Mouse (Mus musculus) MEL (cell line): Measurements from ENCODE around the gene Foxr1. TPM values are rescaled to one million over a fixed set of nuclear protein-coding genes. Genes with fewer than 3 reads are reported as not detected.
A peak's percentile ranks its signal among the peaks of the same experiment; 100 is the strongest.

Experiments used
- DNase-seq: peaks from one replicate; pipeline ENCODE4 v3.0.0; 2011; ENCODE audit warnings: low read depth, low spot score
- H3K27ac ChIP-seq: 2 replicates; pipeline ENCODE4 v1.5.1; 2012; ENCODE audit warnings: low read depth, mild to moderate bottlenecking, control low read depth, low read length, moderate library complexity; ENCODE audit not compliant: control insufficient read depth
- H3K27me3 ChIP-seq, 2 experiments: fragments of 150-350 bp in 1 of 2; sonication (generic) in 1 of 2; 2 replicates each; pipeline ENCODE4 v1.6.1; 2012; ENCODE audit warnings: low read length in 2 of 2, mild to moderate bottlenecking in 2 of 2, improper control_type of control experiment in 1 of 2, moderate library complexity in 1 of 2; ENCODE audit not compliant: insufficient read depth in 2 of 2, control insufficient read depth in 1 of 2
- H3K36me3 ChIP-seq, 2 experiments: 2 replicates each; pipeline ENCODE4 v1.6.1; 2012 to 2014; ENCODE audit warnings: low read length in 2 of 2, improper control_type of control experiment in 1 of 2, inconsistent platforms in 1 of 2, mild to moderate bottlenecking in 1 of 2; ENCODE audit not compliant: insufficient read depth in 2 of 2, control insufficient read depth in 1 of 2
- H3K4me1 ChIP-seq, 2 experiments: fragments of 150-350 bp in 1 of 2; sonication (generic) in 1 of 2; 2 replicates each; pipeline ENCODE4 v1.6.1; 2012; ENCODE audit warnings: low read length in 2 of 2, improper control_type of control experiment in 1 of 2, mild to moderate bottlenecking in 1 of 2; ENCODE audit not compliant: insufficient read depth in 2 of 2, control insufficient read depth in 1 of 2
- H3K4me3 ChIP-seq, 2 experiments: fragments of 150-350 bp in 1 of 2; sonication (generic) in 1 of 2; 2 replicates each; pipeline ENCODE4 v1.5.1; 2012; ENCODE audit warnings: low read depth in 2 of 2, low read length in 2 of 2, mild to moderate bottlenecking in 2 of 2, moderate library complexity in 2 of 2, control low read depth in 1 of 2, improper control_type of control experiment in 1 of 2; ENCODE audit not compliant: control insufficient read depth in 1 of 2, insufficient read depth in 1 of 2
- H3K79me2 ChIP-seq: 2 replicates; pipeline ENCODE4 v1.6.1; 2012; ENCODE audit warnings: mild to moderate bottlenecking, low read length, moderate library complexity; ENCODE audit not compliant: control insufficient read depth, poor library complexity, insufficient read depth
- H3K9ac ChIP-seq: 2 replicates; pipeline ENCODE4 v1.6.1; 2012; ENCODE audit warnings: low read depth, mild to moderate bottlenecking, control low read depth, low read length, moderate library complexity; ENCODE audit not compliant: control insufficient read depth, poor library complexity, severe bottlenecking
- H3K9me3 ChIP-seq: fragments of 150-350 bp; sonication (generic); replicated peaks from 2 replicates; pipeline ENCODE4 v1.6.1; 2012; ENCODE audit warnings: mild to moderate bottlenecking, low read length, improper control_type of control experiment, moderate library complexity; ENCODE audit not compliant: insufficient read depth
- CHD2 ChIP-seq: IDR thresholded peaks from 2 replicates; pipeline ENCODE4 v1.6.1; 2011; ENCODE audit warnings: low read length, improper control_type of control experiment
- CTCF ChIP-seq, 3 experiments: IDR thresholded peaks in 2 of 3; conservative IDR thresholded peaks in 1 of 3; 2 replicates each; pipeline ENCODE4 v1.5.1; 2011 to 2012; ENCODE audit warnings: low read length in 3 of 3, low read depth in 2 of 3, mild to moderate bottlenecking in 2 of 3, improper control_type of control experiment in 1 of 3, inconsistent platforms in 1 of 3, mixed read lengths in 1 of 3, moderate library complexity in 1 of 3; ENCODE audit not compliant: control insufficient read depth in 1 of 3, insufficient read depth in 1 of 3, poor library complexity in 1 of 3, severe bottlenecking in 1 of 3
- E2F4 ChIP-seq: IDR thresholded peaks from 2 replicates; pipeline ENCODE4 v1.6.1; 2011; ENCODE audit warnings: low read depth, low read length, improper control_type of control experiment, borderline replicate concordance
- ELF1 ChIP-seq: IDR thresholded peaks from 2 replicates; pipeline ENCODE4 v1.6.1; 2014; ENCODE audit warnings: low read depth, mild to moderate bottlenecking, inconsistent platforms, low read length, improper control_type of control experiment, moderate library complexity
- EP300 ChIP-seq, 2 experiments: IDR thresholded peaks; 2 replicates each; pipeline ENCODE4 v1.6.1; 2011; ENCODE audit warnings: improper control_type of control experiment in 2 of 2, low read length in 2 of 2, low read depth in 1 of 2, mild to moderate bottlenecking in 1 of 2
- ETS1 ChIP-seq: IDR thresholded peaks from 2 replicates; pipeline ENCODE4 v1.6.1; 2012; ENCODE audit warnings: low read depth, mild to moderate bottlenecking, inconsistent platforms, low read length, improper control_type of control experiment, moderate library complexity
- JUND ChIP-seq: IDR thresholded peaks from 2 replicates; pipeline ENCODE4 v1.6.1; 2011; ENCODE audit warnings: low read depth, mild to moderate bottlenecking, improper control_type of control experiment, low read length
- KAT2A ChIP-seq: conservative IDR thresholded peaks from 2 replicates; pipeline ENCODE4 v1.6.1; 2012; ENCODE audit warnings: low read depth, low read length, improper control_type of control experiment, inconsistent platforms
- MAX ChIP-seq: IDR thresholded peaks from 2 replicates; pipeline ENCODE4 v1.6.1; 2011; ENCODE audit warnings: low read length, improper control_type of control experiment
- MEF2A ChIP-seq: IDR thresholded peaks from 2 replicates; pipeline ENCODE4 v1.6.1; 2014; ENCODE audit warnings: low read depth, mild to moderate bottlenecking, inconsistent platforms, low read length, improper control_type of control experiment; ENCODE audit not compliant: poor library complexity, insufficient replicate concordance, severe bottlenecking; ENCODE audit errors: extremely low read depth
- MYC ChIP-seq: IDR thresholded peaks from 2 replicates; pipeline ENCODE4 v1.6.1; 2011; ENCODE audit warnings: low read depth, mild to moderate bottlenecking, low read length, improper control_type of control experiment, moderate library complexity
- NELFE ChIP-seq: IDR thresholded peaks from 2 replicates; pipeline ENCODE4 v1.6.1; 2011; ENCODE audit warnings: low read depth, low read length, improper control_type of control experiment
- NRF1 ChIP-seq: IDR thresholded peaks from 2 replicates; pipeline ENCODE4 v1.6.1; 2014; ENCODE audit warnings: low read depth, mild to moderate bottlenecking, inconsistent platforms, low read length, improper control_type of control experiment, moderate library complexity; ENCODE audit not compliant: poor library complexity, insufficient read depth, severe bottlenecking
- POLR2A ChIP-seq, 2 experiments: IDR thresholded peaks; 2 replicates each; pipeline ENCODE4 v1.6.1; 2011 to 2012; ENCODE audit warnings: low read length in 2 of 2, mild to moderate bottlenecking in 2 of 2, control low read depth in 1 of 2, improper control_type of control experiment in 1 of 2, low read depth in 1 of 2, moderate library complexity in 1 of 2; ENCODE audit not compliant: control insufficient read depth in 1 of 2, insufficient read depth in 1 of 2, poor library complexity in 1 of 2
- POLR2AphosphoS2 ChIP-seq: IDR thresholded peaks from 2 replicates; pipeline ENCODE4 v1.6.1; 2011; ENCODE audit warnings: low read length, improper control_type of control experiment
- RCOR1 ChIP-seq: IDR thresholded peaks from 2 replicates; pipeline ENCODE4 v1.6.1; 2012; ENCODE audit warnings: low read depth, mild to moderate bottlenecking, inconsistent platforms, low read length, improper control_type of control experiment
- SMC3 ChIP-seq: IDR thresholded peaks from 2 replicates; pipeline ENCODE4 v1.6.1; 2011; ENCODE audit warnings: low read depth, low read length, improper control_type of control experiment
- TAL1 ChIP-seq: IDR thresholded peaks from 2 replicates; pipeline ENCODE4 v1.6.1; 2012; ENCODE audit warnings: mild to moderate bottlenecking, inconsistent platforms, low read length, moderate library complexity, mixed read lengths
- USF1 ChIP-seq: IDR thresholded peaks from 2 replicates; pipeline ENCODE4 v1.6.1; 2014; ENCODE audit warnings: low read depth, mild to moderate bottlenecking, inconsistent platforms, low read length, improper control_type of control experiment, moderate library complexity
- ZC3H11A ChIP-seq: IDR thresholded peaks from 2 replicates; pipeline ENCODE4 v1.6.1; 2012; ENCODE audit warnings: low read depth, mild to moderate bottlenecking, inconsistent platforms, low read length, improper control_type of control experiment
- ZKSCAN1 ChIP-seq: IDR thresholded peaks from 2 replicates; pipeline ENCODE4 v1.6.1; 2012; ENCODE audit warnings: low read depth, mild to moderate bottlenecking, inconsistent platforms, low read length, improper control_type of control experiment, moderate library complexity
- ZMIZ1 ChIP-seq: IDR thresholded peaks from 2 replicates; pipeline ENCODE4 v1.6.1; 2012; ENCODE audit warnings: low read depth, mild to moderate bottlenecking, inconsistent platforms, low read length, improper control_type of control experiment, moderate library complexity
- ZNF384 ChIP-seq: IDR thresholded peaks from 2 replicates; pipeline ENCODE4 v1.6.1; 2012; ENCODE audit warnings: low read depth, mild to moderate bottlenecking, inconsistent platforms, low read length, improper control_type of control experiment
- polyA plus RNA-seq, 2 experiments: library from polyadenylated mRNA; stranded (reverse) in 1 of 2; unstranded in 1 of 2; fragments of >175 nt in 1 of 2; fragments of >200 nt in 1 of 2; gene quantifications; 2 replicates each; pipeline versions ENCODE4 v1.2.1 to v1.2.4; 2012; ENCODE audit warnings: low replicate concordance in 2 of 2, low read depth in 1 of 2; ENCODE audit not compliant: insufficient read length in 2 of 2, insufficient read depth in 1 of 2, missing spikeins in 1 of 2
- total RNA-seq: library from RNA; depleted of rRNA; stranded (reverse); fragments of 300-350 nt; gene quantifications from 2 replicates; pipeline ENCODE4 v1.2.3, GENCODE M21; 2012

Foxr1 gene
- total and polyA plus RNA-seq, 3 experiments, result 0.07 to 0.08 TPM; not detected in 1

DNA sequence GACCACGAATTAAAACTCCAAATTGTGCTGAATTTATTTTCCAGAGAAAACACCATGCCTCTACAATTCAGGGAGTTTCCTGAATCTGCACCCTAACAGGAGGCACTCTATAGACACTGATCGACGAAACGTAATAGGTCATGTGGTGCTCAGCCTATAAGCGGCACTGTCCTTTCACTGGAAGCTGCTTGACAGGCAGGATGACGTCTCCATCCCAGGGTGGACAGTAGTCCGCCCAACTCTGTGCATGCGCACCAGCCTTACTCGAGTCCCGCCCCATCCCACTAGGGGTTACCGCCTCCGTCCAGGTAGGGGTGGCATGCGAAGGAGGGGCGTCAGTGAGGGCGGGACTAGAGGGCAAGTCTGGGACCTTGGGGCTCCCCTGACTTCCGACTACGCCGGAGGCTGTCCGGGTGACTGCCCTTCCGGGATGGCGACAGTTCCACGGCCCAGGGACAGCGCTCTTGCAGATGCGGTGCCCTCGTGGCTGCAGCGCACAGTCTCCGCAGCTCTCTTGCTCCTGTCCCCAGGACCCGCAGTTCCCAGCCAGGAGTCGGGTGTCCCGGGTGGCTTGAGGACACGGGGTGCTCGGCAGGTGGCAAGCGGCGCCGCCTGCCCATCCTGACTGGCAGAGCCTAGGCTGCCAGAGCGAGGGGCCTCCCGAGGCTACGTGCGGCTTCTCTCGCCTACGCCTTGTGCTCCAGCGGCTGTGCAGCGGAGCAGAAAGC lies 44.1 kb downstream of the Foxr1 start, which contains the start of gene Slc37a4 (continued):
- TF ChIP-seq USF1 (peak; percentile 95), ZKSCAN1 (no peak), RCOR1 (no peak), CHD2 (no peak), NELFE (peak; percentile 94), MEF2A (no peak), MYC (peak; percentile 62; the same call in 1 of the 2 replicates), KAT2A (no peak; the same call in 1 of the 2 replicates), ELF1 (peak; percentile 89), EP300 (IDR thresholded peaks at IDR 0.05; ENCODE audit: low read depth in 1 of 2, low read length in 2 of 2) (no peak), ETS1 (peak; percentile 50; the same call in 1 of the 2 replicates), MAX (peak; percentile 74), ZMIZ1 (peak; percentile 85), NRF1 (peak; percentile 95), ZC3H11A (no peak), E2F4 (no peak), JUND (no peak), CTCF (IDR thresholded peaks at IDR 0.05 in 2 of 3, conservative IDR thresholded peaks at IDR 0.05 in 1 of 3; ENCODE audit: control insufficient read depth in 1 of 3, insufficient read depth in 1 of 3, low read depth in 2 of 3, low read length in 3 of 3, poor library complexity in 1 of 3, severe bottlenecking in 1 of 3) (no peak), TAL1 (no peak), ZNF384 (no peak)

DNA sequence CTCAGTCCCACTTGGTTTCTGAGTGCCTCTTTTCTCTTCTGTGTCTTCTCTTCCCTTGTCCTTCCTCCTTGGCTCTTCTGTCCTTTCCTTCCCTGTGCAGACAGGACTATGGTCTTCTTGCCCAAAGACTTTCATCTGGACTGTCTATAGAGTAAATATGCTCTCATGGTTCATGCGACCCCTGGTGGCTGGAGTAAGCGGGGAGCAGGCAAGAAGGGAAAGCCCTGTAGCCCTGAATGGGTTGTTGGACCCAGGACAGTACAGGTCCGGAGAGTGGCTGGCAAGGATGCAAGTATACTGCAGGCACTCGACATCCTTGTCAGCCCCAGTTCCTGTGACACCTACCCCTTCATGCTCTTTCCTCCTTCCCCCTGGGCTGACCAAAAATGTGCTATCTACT lies 49.5 kb downstream of the Foxr1 start:
- peak; percentile 65 for DNase-seq
- Histone ChIP-seq H3K9me3 (no peaks in the 10 kb centered on the region), H3K9ac (no peak overlapping the region), H3K36me3 (peaks cover 0 to 6% of the 10 kb centered on the region in 2 experiments; a peak in 1 of 4 replicates), H3K27me3 (no peaks in the 10 kb centered on the region), H3K27ac (no peak overlapping the region), H3K4me3 (no peak overlapping the region), H3K4me1 (0 out of 4 replicates have a peak, but pooled peaks cover 0 to 3% of the 10 kb centered on the region in 2 experiments), H3K79me2 (no peaks in the 10 kb centered on the region)
- no peak for TF ChIP-seq MEF2A
- TF ChIP-seq ZMIZ1, result no peak
- TF ChIP-seq ZNF384, result no peak
- peak in 1 of 2 experiments; percentile 23; a peak in 2 of 4 replicates for TF ChIP-seq POLR2A (IDR thresholded peaks at IDR 0.05; ENCODE audit: control insufficient read depth in 1 of 2, insufficient read depth in 1 of 2, low read depth in 1 of 2, low read length in 2 of 2, poor library complexity in 1 of 2)
- TF ChIP-seq POLR2AphosphoS2, result 0 out of 2 replicates have a peak, but pooled peaks have one; percentile 23
- TF ChIP-seq JUND, result no peak
- peak; percentile 27; the same call in 1 of the 2 replicates for TF ChIP-seq ZC3H11A
- peak; percentile 65 for TF ChIP-seq SMC3
- peak; percentile 76 to 84 (median 77) for TF ChIP-seq CTCF (IDR thresholded peaks at IDR 0.05 in 2 of 3, conservative IDR thresholded peaks at IDR 0.05 in 1 of 3; ENCODE audit: control insufficient read depth in 1 of 3, insufficient read depth in 1 of 3, low read depth in 2 of 3, low read length in 3 of 3, poor library complexity in 1 of 3, severe bottlenecking in 1 of 3)
